Mouse (Mus musculus): ENCODE measurements around the gene Lad1. TPM values are rescaled to one million over a fixed set of nuclear protein-coding genes. Genes with fewer than 3 reads are reported as not detected.

Gene Lad1
- total RNA-seq (2014; fragmentation: Nextera tagmentation) (not detected in 2 replicates), total RNA-seq (2017) (0.16 TPM in 1 of 2 replicates, not detected in the other), polyA plus RNA-seq (2012) (not detected in 2 replicates)

GRCm38 (mm10) chr1:135818481-135819086 lies at the start of gene Lad1:
Lad1 (plus strand) TSS chr1:135818598.
- DNase-seq (ENCODE audit: low spot score) (no peak), ATAC-seq (ENCODE audit: extremely low read depth, insufficient number of reproducible peaks, low FRiP score, poor library complexity, severe bottlenecking) (no peak)
- no peaks in the 10 kb centered on the region for H3K9me3 ChIP-seq (replicated peaks)
- H3K4me3 ChIP-seq (ENCODE audit: low read depth, low read length), result no peak within 1 kb of the TSS
- H3K27me3 ChIP-seq (ENCODE audit: insufficient read depth, low read length), result peaks cover 36% of the 10 kb centered on the region
- TF ChIP-seq POLR2AphosphoS5 (IDR thresholded peaks at IDR 0.05; ENCODE audit: insufficient replicate concordance, low read depth, low read length) (no peak), GATA1 (IDR thresholded peaks at IDR 0.05; ENCODE audit: borderline replicate concordance, low read length) (no peak), CTCF (IDR thresholded peaks at IDR 0.05; ENCODE audit: low read depth, low read length) (no peak), TAL1 (conservative IDR thresholded peaks at IDR 0.05; ENCODE audit: low read depth, low read length) (no peak), GATA2 (IDR thresholded peaks at IDR 0.05; ENCODE audit: borderline replicate concordance, low read depth, low read length) (no peak)
- no peaks in the 10 kb centered on the region for H3K4me1 ChIP-seq (ENCODE audit: insufficient read depth, low read depth, low read length)
- H3K36me3 ChIP-seq (replicated peaks), result no peaks in the 10 kb centered on the region

GRCm38 (mm10) chr1:135770237-135770636 lies 48.2 kb upstream of the Lad1 start:
- Histone ChIP-seq H3K4me1 (ENCODE audit: insufficient read depth, low read depth, low read length) (peaks cover 26% of the 10 kb centered on the region), H3K9me3 (replicated peaks) (no peaks in the 10 kb centered on the region; the same call in 1 of the 2 replicates)

GRCm38 (mm10) chr1:135770896-135771572 lies 47.4 kb upstream of the Lad1 start:
- DNase-seq (ENCODE audit: low spot score) (no peak), ATAC-seq (ENCODE audit: extremely low read depth, insufficient number of reproducible peaks, low FRiP score, poor library complexity, severe bottlenecking) (no peak)
- TF ChIP-seq GATA2 (IDR thresholded peaks at IDR 0.05; ENCODE audit: borderline replicate concordance, low read depth, low read length) (no peak), GATA1 (IDR thresholded peaks at IDR 0.05; ENCODE audit: borderline replicate concordance, low read length) (no peak), CTCF (IDR thresholded peaks at IDR 0.05; ENCODE audit: low read depth, low read length) (no peak), POLR2AphosphoS5 (IDR thresholded peaks at IDR 0.05; ENCODE audit: insufficient replicate concordance, low read depth, low read length) (no peak), TAL1 (conservative IDR thresholded peaks at IDR 0.05; ENCODE audit: low read depth, low read length) (no peak)
- peaks cover 18% of the 10 kb centered on the region for H3K4me1 ChIP-seq (ENCODE audit: insufficient read depth, low read depth, low read length)
- H3K4me3 ChIP-seq (ENCODE audit: low read depth, low read length), result peak overlapping the region; percentile 22; the same call in 1 of the 2 replicates
- no peaks in the 10 kb centered on the region; the same call in 1 of the 2 replicates for H3K9me3 ChIP-seq (replicated peaks)
- H3K27me3 ChIP-seq (ENCODE audit: insufficient read depth, low read length), result peaks cover 23% of the 10 kb centered on the region
- H3K36me3 ChIP-seq (replicated peaks), result peaks cover 3% of the 10 kb centered on the region

More at GRCm38 (mm10) chr1:135770237-135770636, 48.2 kb upstream of the Lad1 start:
- DNase-seq (ENCODE audit: low spot score) (no peak), ATAC-seq (ENCODE audit: extremely low read depth, insufficient number of reproducible peaks, low FRiP score, poor library complexity, severe bottlenecking) (no peak)
- no peak for TF ChIP-seq POLR2AphosphoS5 (IDR thresholded peaks at IDR 0.05; ENCODE audit: insufficient replicate concordance, low read depth, low read length)
- TF ChIP-seq GATA1 (IDR thresholded peaks at IDR 0.05; ENCODE audit: borderline replicate concordance, low read length), result no peak
- TF ChIP-seq TAL1 (conservative IDR thresholded peaks at IDR 0.05; ENCODE audit: low read depth, low read length), result no peak
- TF ChIP-seq GATA2 (IDR thresholded peaks at IDR 0.05; ENCODE audit: borderline replicate concordance, low read depth, low read length), result no peak
- TF ChIP-seq CTCF (IDR thresholded peaks at IDR 0.05; ENCODE audit: low read depth, low read length), result no peak
- Histone ChIP-seq H3K27me3 (ENCODE audit: insufficient read depth, low read length) (peaks cover 26% of the 10 kb centered on the region), H3K36me3 (replicated peaks) (peaks cover 3% of the 10 kb centered on the region), H3K4me3 (ENCODE audit: low read depth, low read length) (no peak overlapping the region)

- H3K4me1 ChIP-seq (ENCODE audit: insufficient read depth, low read depth, low read length), result peaks cover 13% of the 10 kb centered on the region
- no peak for TF ChIP-seq TAL1 (conservative IDR thresholded peaks at IDR 0.05; ENCODE audit: low read depth, low read length)
- TF ChIP-seq GATA1 (IDR thresholded peaks at IDR 0.05; ENCODE audit: borderline replicate concordance, low read length), result no peak
- TF ChIP-seq POLR2AphosphoS5 (IDR thresholded peaks at IDR 0.05; ENCODE audit: insufficient replicate concordance, low read depth, low read length), result no peak
- TF ChIP-seq CTCF (IDR thresholded peaks at IDR 0.05; ENCODE audit: low read depth, low read length), result no peak
- no peak for TF ChIP-seq GATA2 (IDR thresholded peaks at IDR 0.05; ENCODE audit: borderline replicate concordance, low read depth, low read length)
- H3K27me3 ChIP-seq (ENCODE audit: insufficient read depth, low read length), result peaks cover 20% of the 10 kb centered on the region
- ATAC-seq (ENCODE audit: extremely low read depth, insufficient number of reproducible peaks, low FRiP score, poor library complexity, severe bottlenecking) (no peak), DNase-seq (ENCODE audit: low spot score) (no peak)
- peaks cover 3% of the 10 kb centered on the region for H3K36me3 ChIP-seq (replicated peaks)
- no peak overlapping the region for H3K4me3 ChIP-seq (ENCODE audit: low read depth, low read length)
- H3K9me3 ChIP-seq (replicated peaks), result no peaks in the 10 kb centered on the region
These were observed 46.8 kb upstream of the Lad1 start for GRCm38 (mm10) chr1:135771573-135771970.

GRCm38 (mm10) chr1:135776596-135776995 lies 41.8 kb upstream of the Lad1 start:
- no peak for ATAC-seq (ENCODE audit: extremely low read depth, insufficient number of reproducible peaks, low FRiP score, poor library complexity, severe bottlenecking)
- H3K9me3 ChIP-seq (replicated peaks), result no peaks in the 10 kb centered on the region
- H3K4me3 ChIP-seq (ENCODE audit: low read depth, low read length), result no peak overlapping the region
- TF ChIP-seq TAL1 (conservative IDR thresholded peaks at IDR 0.05; ENCODE audit: low read depth, low read length), result no peak
- no peak for TF ChIP-seq GATA1 (IDR thresholded peaks at IDR 0.05; ENCODE audit: borderline replicate concordance, low read length)
- TF ChIP-seq GATA2 (IDR thresholded peaks at IDR 0.05; ENCODE audit: borderline replicate concordance, low read depth, low read length), result no peak
- TF ChIP-seq CTCF (IDR thresholded peaks at IDR 0.05; ENCODE audit: low read depth, low read length), result no peak
- TF ChIP-seq POLR2AphosphoS5 (IDR thresholded peaks at IDR 0.05; ENCODE audit: insufficient replicate concordance, low read depth, low read length), result no peak
- H3K27me3 ChIP-seq (ENCODE audit: insufficient read depth, low read length), result peaks cover 34% of the 10 kb centered on the region
- H3K36me3 ChIP-seq (replicated peaks), result no peaks in the 10 kb centered on the region
- peaks cover 18% of the 10 kb centered on the region for H3K4me1 ChIP-seq (ENCODE audit: insufficient read depth, low read depth, low read length)
- DNase-seq (ENCODE audit: low spot score), result no peak

GRCm38 (mm10) chr1:135777046-135777445 lies 41.4 kb upstream of the Lad1 start:
- Histone ChIP-seq H3K36me3 (replicated peaks) (no peaks in the 10 kb centered on the region), H3K4me1 (ENCODE audit: insufficient read depth, low read depth, low read length) (peaks cover 18% of the 10 kb centered on the region), H3K4me3 (ENCODE audit: low read depth, low read length) (no peak overlapping the region), H3K27me3 (ENCODE audit: insufficient read depth, low read length) (peaks cover 34% of the 10 kb centered on the region), H3K9me3 (replicated peaks) (no peaks in the 10 kb centered on the region)
- no peak for TF ChIP-seq CTCF (IDR thresholded peaks at IDR 0.05; ENCODE audit: low read depth, low read length)
- TF ChIP-seq GATA2 (IDR thresholded peaks at IDR 0.05; ENCODE audit: borderline replicate concordance, low read depth, low read length), result no peak
- TF ChIP-seq GATA1 (IDR thresholded peaks at IDR 0.05; ENCODE audit: borderline replicate concordance, low read length), result no peak
- TF ChIP-seq TAL1 (conservative IDR thresholded peaks at IDR 0.05; ENCODE audit: low read depth, low read length), result no peak
- TF ChIP-seq POLR2AphosphoS5 (IDR thresholded peaks at IDR 0.05; ENCODE audit: insufficient replicate concordance, low read depth, low read length), result no peak
- DNase-seq (ENCODE audit: low spot score) (no peak), ATAC-seq (ENCODE audit: extremely low read depth, insufficient number of reproducible peaks, low FRiP score, poor library complexity, severe bottlenecking) (no peak)

Data from G1E (cell line).